Mouse (Mus musculus): Measurements from ENCODE around the gene Ubtd1.

DNA sequence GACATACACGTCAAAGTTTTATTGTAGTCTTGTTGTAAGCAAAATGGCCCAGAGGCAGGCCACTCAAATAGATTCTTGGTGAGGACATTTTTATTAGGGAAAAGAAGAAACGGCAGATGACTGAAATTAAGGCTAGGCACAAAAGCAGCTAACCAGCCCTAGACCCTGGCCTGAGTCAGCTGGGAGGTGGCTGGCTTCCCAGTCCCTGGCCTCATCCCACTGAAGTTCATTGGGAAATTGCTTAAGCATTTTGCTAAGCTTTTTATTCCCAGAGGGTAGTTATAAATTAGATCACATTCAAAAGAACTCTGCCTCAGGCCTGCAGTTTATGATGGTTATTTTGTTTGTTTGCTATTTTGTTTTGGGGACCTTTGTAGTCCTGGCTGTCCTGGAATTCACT is 74.3 kb downstream of the Ubtd1 start:
- no peak for TF ChIP-seq RAD21 (IDR thresholded peaks at IDR 0.05; ENCODE audit: low read depth, low read length)
- TF ChIP-seq CTCF (conservative IDR thresholded peaks at IDR 0.05 in 1 of 2, IDR thresholded peaks at IDR 0.05 in 1 of 2; ENCODE audit: low read depth in 2 of 2, low read length in 2 of 2), result no peak
- TF ChIP-seq POLR2A (IDR thresholded peaks at IDR 0.05; ENCODE audit: low read depth, low read length), result no peak
- no peak for TF ChIP-seq TCF12 (IDR thresholded peaks at IDR 0.05; ENCODE audit: low read depth, low read length)
- no peak for TF ChIP-seq EP300 (IDR thresholded peaks at IDR 0.05; ENCODE audit: low read length)
- TF ChIP-seq MAX (IDR thresholded peaks at IDR 0.05; ENCODE audit: low read length), result no peak

Data from CH12.LX (cell line).